Mouse (Mus musculus): ENCODE measurements around the gene Rcor2. TPM values are rescaled to one million over a fixed set of nuclear protein-coding genes. Genes with fewer than 3 reads are reported as not detected.

Rcor2 gene
- polyA plus RNA-seq, 1 experiment from 2014 or later: 34.9 TPM

DNA sequence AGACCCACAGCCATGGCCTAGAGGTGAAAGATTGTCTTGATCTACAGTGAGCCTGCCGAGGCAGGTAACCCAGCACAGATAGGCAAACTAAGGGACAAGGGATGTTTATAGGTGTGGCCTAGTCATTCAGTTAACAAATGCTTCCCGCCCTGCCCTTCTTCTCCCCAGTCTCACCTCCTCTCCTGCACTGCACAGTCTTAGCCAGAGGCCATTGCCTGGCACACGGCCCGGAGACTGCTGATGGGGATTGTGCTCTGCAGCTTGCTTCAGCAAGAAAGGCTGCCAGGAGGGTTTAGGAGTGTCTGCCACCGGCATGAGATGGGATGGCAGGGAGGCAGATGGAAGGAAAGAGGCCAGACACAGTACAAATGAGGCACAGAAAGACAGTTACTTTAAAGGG, 9.2 kb upstream of the Rcor2 start:
- Histone ChIP-seq H3K36me3 (ENCODE audit: control insufficient read depth, insufficient read depth, low read length) (no peaks in the 10 kb centered on the region), H3K9me3 (ENCODE audit: control insufficient read depth, low read length) (0 out of 2 replicates have a peak, but pooled peaks cover 2% of the 10 kb centered on the region), H3K4me2 (ENCODE audit: low read depth) (no peak overlapping the region), H3K4me3 (ENCODE audit: low read depth, low read length) (no peak overlapping the region), H3K27me3 (ENCODE audit: control insufficient read depth, insufficient read depth, low read length) (no peaks in the 10 kb centered on the region), H3K27ac (ENCODE audit: low read depth, low read length) (no peak overlapping the region), H3K4me1 (ENCODE audit: control insufficient read depth, insufficient read depth, low read length) (no peaks in the 10 kb centered on the region), H3K9ac (ENCODE audit: low read length) (no peak overlapping the region)
- WGBS: 84% methylated on average over 5 of the region's 5 CpGs
- ATAC-seq (ENCODE audit: insufficient read depth, low FRiP score, low TSS enrichment) (no peak), DNase-seq (ENCODE audit: low spot score) (no peak)

DNA sequence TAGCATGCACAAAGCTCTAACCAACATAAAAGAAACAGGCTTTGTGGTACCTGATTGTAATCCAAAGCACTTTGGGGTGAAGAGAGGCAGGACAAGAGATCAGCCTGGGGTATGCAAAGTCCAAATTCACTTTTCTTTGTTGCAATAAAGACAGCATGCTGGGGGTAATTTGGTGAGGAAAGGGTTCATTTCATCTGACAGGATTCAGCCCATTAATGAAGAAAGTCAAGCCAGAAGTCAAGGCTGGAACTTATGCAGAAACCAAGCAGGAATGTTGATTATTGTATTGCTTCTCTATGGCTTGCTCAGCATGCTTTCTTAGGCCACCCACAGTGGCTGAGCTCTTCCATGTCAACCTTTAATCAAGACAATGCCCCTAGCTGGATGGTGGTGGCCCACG, 5.6 kb upstream of the Rcor2 start:
- no peak for DNase-seq (ENCODE audit: low spot score)
- ATAC-seq (ENCODE audit: insufficient read depth, low FRiP score, low TSS enrichment): no peak
- no peak overlapping the region for H3K4me2 ChIP-seq (ENCODE audit: low read depth)
- H3K4me1 ChIP-seq (ENCODE audit: control insufficient read depth, insufficient read depth, low read length): peaks cover 23% of the 10 kb centered on the region
- H3K4me3 ChIP-seq (ENCODE audit: low read depth, low read length): no peak overlapping the region
- no peak overlapping the region for H3K27ac ChIP-seq (ENCODE audit: low read depth, low read length)
- WGBS: 93% methylated on average over 1 of the region's 1 CpGs
- H3K9me3 ChIP-seq (ENCODE audit: control insufficient read depth, low read length): 0 out of 2 replicates have a peak, but pooled peaks cover 2% of the 10 kb centered on the region
- H3K27me3 ChIP-seq (ENCODE audit: control insufficient read depth, insufficient read depth, low read length): no peaks in the 10 kb centered on the region
- no peak overlapping the region for H3K9ac ChIP-seq (ENCODE audit: low read length)
- no peaks in the 10 kb centered on the region for H3K36me3 ChIP-seq (ENCODE audit: control insufficient read depth, insufficient read depth, low read length)

DNA sequence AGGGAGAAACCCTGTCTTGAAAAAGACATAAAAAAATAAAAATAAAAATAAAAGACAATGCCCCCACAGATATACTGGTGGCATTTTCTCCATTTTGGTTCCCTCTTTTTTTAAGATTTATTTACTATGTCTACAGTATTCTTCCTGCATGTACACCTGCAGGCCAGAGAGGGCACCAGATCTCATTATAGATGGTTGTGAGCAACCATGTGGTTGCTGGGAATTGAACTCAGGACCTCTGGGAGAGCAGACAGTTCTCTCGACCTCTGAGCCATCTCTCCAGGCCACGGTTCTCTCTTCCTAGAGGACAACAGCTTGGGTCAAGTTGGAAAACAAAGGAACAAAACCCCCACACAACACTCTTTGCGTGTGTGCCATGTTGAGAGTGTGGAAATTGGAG, 5.2 kb upstream of the Rcor2 start:
- H3K4me3 ChIP-seq (ENCODE audit: low read depth, low read length): no peak overlapping the region
- no peak overlapping the region for H3K4me2 ChIP-seq (ENCODE audit: low read depth)
- no peaks in the 10 kb centered on the region for H3K36me3 ChIP-seq (ENCODE audit: control insufficient read depth, insufficient read depth, low read length)
- 90% methylated on average over 3 of the region's 3 CpGs for WGBS
- DNase-seq (ENCODE audit: low spot score) (no peak), ATAC-seq (ENCODE audit: insufficient read depth, low FRiP score, low TSS enrichment) (no peak)
- no peaks in the 10 kb centered on the region for H3K27me3 ChIP-seq (ENCODE audit: control insufficient read depth, insufficient read depth, low read length)
- 0 out of 2 replicates have a peak, but pooled peaks cover 2% of the 10 kb centered on the region for H3K9me3 ChIP-seq (ENCODE audit: control insufficient read depth, low read length)
- H3K9ac ChIP-seq (ENCODE audit: low read length): no peak overlapping the region
- peaks cover 28% of the 10 kb centered on the region for H3K4me1 ChIP-seq (ENCODE audit: control insufficient read depth, insufficient read depth, low read length)
- no peak overlapping the region for H3K27ac ChIP-seq (ENCODE audit: low read depth, low read length)

DNA sequence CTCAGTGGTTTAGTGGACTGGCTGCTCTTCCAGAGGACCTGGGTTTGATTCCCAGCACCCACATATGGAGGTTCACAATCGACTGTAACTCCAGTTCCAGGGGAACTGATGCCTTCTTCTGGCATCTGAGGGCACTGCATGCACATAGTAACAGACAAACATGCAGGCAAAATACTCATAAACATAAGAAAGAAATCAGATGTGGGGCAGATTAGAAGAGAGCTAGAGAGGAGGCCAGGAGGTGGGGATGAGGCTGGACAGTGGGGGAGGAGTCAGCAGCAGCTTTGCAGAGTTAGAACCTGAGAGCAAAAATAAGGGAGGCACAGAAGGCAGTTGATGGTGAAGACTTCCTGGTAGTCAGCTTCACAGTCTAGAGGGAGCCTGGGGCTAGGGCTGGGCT, 4.5 kb upstream of the Rcor2 start:
- H3K4me2 ChIP-seq (ENCODE audit: low read depth): no peak overlapping the region

DNA sequence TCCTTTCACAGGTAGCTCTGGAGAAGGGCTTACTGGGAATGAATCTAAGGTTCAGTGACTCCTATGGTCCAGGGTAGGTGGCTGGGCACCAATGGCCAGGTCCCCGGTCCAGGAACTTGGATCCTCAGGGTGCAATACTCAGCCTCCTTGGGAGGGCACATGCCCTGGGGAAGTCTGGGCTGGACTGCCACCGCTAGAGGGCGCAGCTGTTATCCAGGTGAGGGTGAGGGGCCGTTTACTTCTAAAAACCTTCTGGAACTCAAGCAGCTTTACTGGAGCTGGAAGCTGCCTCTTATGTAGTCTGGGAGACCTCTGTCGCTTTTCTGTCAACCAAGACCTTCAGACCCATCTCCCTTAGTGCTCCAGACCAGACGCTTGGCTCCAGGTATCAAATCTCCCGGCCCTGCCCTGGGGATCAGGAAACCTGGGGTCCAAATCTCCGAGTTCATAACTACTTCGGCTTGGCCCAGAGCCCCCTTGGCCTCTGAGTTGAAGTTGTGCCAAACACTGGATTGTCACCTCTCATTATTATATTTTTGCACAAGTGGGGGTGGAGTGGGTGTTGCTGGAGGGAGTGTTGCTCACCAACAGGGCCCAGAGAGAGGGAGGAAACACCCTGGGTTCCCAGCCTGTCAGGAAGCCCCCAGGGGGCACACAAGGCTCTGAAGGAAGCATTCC, 2.9 kb upstream of the Rcor2 start:
- Histone ChIP-seq H3K9ac (ENCODE audit: low read length) (peak overlapping the region; percentile 98; the same call in 1 of the 2 replicates), H3K4me1 (ENCODE audit: control insufficient read depth, insufficient read depth, low read length) (peaks cover 36% of the 10 kb centered on the region), H3K27ac (ENCODE audit: low read depth, low read length) (peak overlapping the region; percentile 100), H3K4me2 (ENCODE audit: low read depth) (peak overlapping the region; percentile 21; the same call in 1 of the 2 replicates), H3K9me3 (ENCODE audit: control insufficient read depth, low read length) (0 out of 2 replicates have a peak, but pooled peaks cover 2% of the 10 kb centered on the region), H3K27me3 (ENCODE audit: control insufficient read depth, insufficient read depth, low read length) (no peaks in the 10 kb centered on the region), H3K4me3 (ENCODE audit: low read depth, low read length) (no peak overlapping the region), H3K36me3 (ENCODE audit: control insufficient read depth, insufficient read depth, low read length) (no peaks in the 10 kb centered on the region)
- no peak for ATAC-seq (ENCODE audit: insufficient read depth, low FRiP score, low TSS enrichment)
- DNase-seq (ENCODE audit: low spot score): peak; percentile 79
- 18% methylated on average over 9 of the region's 9 CpGs for WGBS

More for the DNA sequence above, 4.5 kb upstream of the Rcor2 start:
- Histone ChIP-seq H3K36me3 (ENCODE audit: control insufficient read depth, insufficient read depth, low read length) (no peaks in the 10 kb centered on the region), H3K27me3 (ENCODE audit: control insufficient read depth, insufficient read depth, low read length) (no peaks in the 10 kb centered on the region), H3K4me1 (ENCODE audit: control insufficient read depth, insufficient read depth, low read length) (peaks cover 34% of the 10 kb centered on the region), H3K27ac (ENCODE audit: low read depth, low read length) (no peak overlapping the region), H3K4me3 (ENCODE audit: low read depth, low read length) (no peak overlapping the region), H3K9ac (ENCODE audit: low read length) (no peak overlapping the region), H3K9me3 (ENCODE audit: control insufficient read depth, low read length) (0 out of 2 replicates have a peak, but pooled peaks cover 2% of the 10 kb centered on the region)
- WGBS: 100% methylated on average over 1 of the region's 1 CpGs
- no peak for DNase-seq (ENCODE audit: low spot score)
- no peak for ATAC-seq (ENCODE audit: insufficient read depth, low FRiP score, low TSS enrichment)

DNA sequence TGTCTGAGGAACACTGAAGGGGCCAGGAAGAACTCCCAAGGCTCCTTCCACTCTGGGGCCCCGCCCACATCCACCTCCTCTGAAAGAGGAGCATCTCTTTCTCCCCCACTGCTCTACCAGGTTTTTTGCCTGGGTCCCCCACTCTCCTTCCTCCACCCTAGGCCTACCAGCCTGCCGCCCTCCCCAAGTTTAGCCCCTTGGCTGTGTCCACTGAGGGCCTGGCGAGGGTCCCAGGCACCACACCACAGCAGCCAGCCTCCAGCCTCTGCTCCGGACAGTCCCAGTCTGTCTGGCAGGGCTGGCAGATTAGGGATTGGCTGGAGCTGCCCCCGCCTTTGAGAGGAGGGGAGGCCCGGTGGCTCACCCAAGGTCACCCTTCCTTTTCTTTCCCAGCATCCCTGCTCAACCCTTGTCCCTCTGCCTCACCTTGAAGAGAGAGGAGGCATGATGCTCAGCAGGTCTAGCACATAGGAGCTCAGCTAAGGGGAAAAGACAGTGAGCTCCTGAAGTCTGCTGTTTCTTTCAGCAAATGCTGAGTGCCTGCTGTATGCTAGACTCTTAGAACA, 2.3 kb upstream of the Rcor2 start:
- H3K9ac ChIP-seq (ENCODE audit: low read length): peak overlapping the region; percentile 98
- H3K9me3 ChIP-seq (ENCODE audit: control insufficient read depth, low read length): 0 out of 2 replicates have a peak, but pooled peaks cover 2% of the 10 kb centered on the region
- peaks cover 36% of the 10 kb centered on the region for H3K4me1 ChIP-seq (ENCODE audit: control insufficient read depth, insufficient read depth, low read length)
- peak overlapping the region; percentile 100 for H3K27ac ChIP-seq (ENCODE audit: low read depth, low read length)
- WGBS: 22% methylated on average over 6 of the region's 6 CpGs
- no peaks in the 10 kb centered on the region for H3K27me3 ChIP-seq (ENCODE audit: control insufficient read depth, insufficient read depth, low read length)
- no peak for ATAC-seq (ENCODE audit: insufficient read depth, low FRiP score, low TSS enrichment)
- no peak overlapping the region for H3K4me3 ChIP-seq (ENCODE audit: low read depth, low read length)
- peak; percentile 46 for DNase-seq (ENCODE audit: low spot score)
- peak overlapping the region; percentile 92; the same call in 1 of the 2 replicates for H3K4me2 ChIP-seq (ENCODE audit: low read depth)
- no peaks in the 10 kb centered on the region for H3K36me3 ChIP-seq (ENCODE audit: control insufficient read depth, insufficient read depth, low read length)

DNA sequence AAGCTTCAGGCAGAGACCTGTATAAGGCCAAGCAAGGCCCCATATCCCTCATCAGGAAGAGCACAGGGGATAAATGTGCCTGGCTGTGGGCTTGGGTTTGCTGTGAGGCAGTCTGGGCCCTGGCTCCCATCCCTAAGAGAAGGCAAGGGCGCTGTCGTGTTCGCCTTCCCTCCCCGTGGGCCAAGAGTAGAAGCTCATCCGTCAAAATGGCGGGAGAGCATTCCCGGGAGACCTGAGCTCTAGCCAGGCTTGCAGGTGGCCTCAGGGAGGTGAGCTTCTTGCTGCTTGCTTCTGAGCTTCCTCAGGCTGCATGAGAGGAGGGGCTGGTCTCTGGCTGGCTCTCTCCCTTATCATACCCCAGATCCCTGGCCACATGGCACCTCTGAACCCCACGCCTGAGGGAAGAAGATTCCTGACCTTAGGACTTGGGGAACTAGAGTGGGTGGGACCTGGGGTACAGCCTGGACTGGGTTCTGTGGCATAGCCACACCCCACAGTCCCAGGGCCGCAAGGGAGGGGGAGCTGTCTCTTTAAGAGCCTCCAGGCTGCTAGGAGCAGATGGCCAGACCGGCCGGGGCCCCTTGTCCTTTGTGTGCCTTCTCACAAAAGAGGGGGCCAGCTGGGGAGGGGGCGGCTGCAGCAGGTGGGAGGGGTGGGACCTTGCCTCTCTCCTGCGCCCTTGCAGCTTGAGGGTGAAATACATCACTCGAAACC, 1.5 kb upstream of the Rcor2 start:
- H3K27me3 ChIP-seq (ENCODE audit: control insufficient read depth, insufficient read depth, low read length): no peaks in the 10 kb centered on the region
- H3K9ac ChIP-seq (ENCODE audit: low read length): peak overlapping the region; percentile 98
- H3K4me2 ChIP-seq (ENCODE audit: low read depth): peak overlapping the region; percentile 92
- H3K4me1 ChIP-seq (ENCODE audit: control insufficient read depth, insufficient read depth, low read length): peaks cover 40% of the 10 kb centered on the region
- peak; percentile 86 for DNase-seq (ENCODE audit: low spot score)
- H3K9me3 ChIP-seq (ENCODE audit: control insufficient read depth, low read length): 0 out of 2 replicates have a peak, but pooled peaks cover 2% of the 10 kb centered on the region
- peaks cover 2% of the 10 kb centered on the region for H3K36me3 ChIP-seq (ENCODE audit: control insufficient read depth, insufficient read depth, low read length)
- H3K4me3 ChIP-seq (ENCODE audit: low read depth, low read length): peak overlapping the region; percentile 18; the same call in 1 of the 2 replicates
- WGBS: 7% methylated on average over 14 of the region's 14 CpGs
- peak; percentile 51 for ATAC-seq (ENCODE audit: insufficient read depth, low FRiP score, low TSS enrichment)
- peak overlapping the region; percentile 100 for H3K27ac ChIP-seq (ENCODE audit: low read depth, low read length)

DNA sequence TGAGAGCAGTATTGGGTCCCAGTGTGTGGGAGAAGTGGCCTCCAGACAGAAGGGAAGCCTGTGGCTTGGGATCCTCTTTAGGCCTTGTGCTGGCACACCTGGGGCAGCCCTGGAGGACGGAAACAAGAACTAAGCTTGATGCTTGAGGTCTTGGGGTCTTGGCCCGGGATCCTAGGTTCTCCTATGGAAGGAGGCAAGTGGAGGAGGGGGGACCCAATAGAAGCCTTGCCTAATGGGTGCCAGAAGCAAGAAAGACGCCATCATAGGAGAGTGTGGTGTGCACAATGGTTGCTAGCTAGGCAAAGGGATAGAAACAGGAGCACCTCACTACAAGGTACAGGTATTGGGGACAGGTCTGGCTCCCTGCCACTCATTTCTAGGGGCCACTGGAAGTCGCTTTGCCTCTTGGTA, 699 bp upstream of the Rcor2 start:
- Histone ChIP-seq H3K4me3 (ENCODE audit: low read depth, low read length) (no peak overlapping the region), H3K9ac (ENCODE audit: low read length) (peak overlapping the region; percentile 98), H3K27me3 (ENCODE audit: control insufficient read depth, insufficient read depth, low read length) (no peaks in the 10 kb centered on the region), H3K36me3 (ENCODE audit: control insufficient read depth, insufficient read depth, low read length) (peaks cover 9% of the 10 kb centered on the region), H3K4me1 (ENCODE audit: control insufficient read depth, insufficient read depth, low read length) (peaks cover 43% of the 10 kb centered on the region), H3K4me2 (ENCODE audit: low read depth) (peak overlapping the region; percentile 92), H3K9me3 (ENCODE audit: control insufficient read depth, low read length) (0 out of 2 replicates have a peak, but pooled peaks cover 2% of the 10 kb centered on the region), H3K27ac (ENCODE audit: low read depth, low read length) (peak overlapping the region; percentile 100)
- 23% methylated on average over 4 of the region's 4 CpGs for WGBS
- DNase-seq (ENCODE audit: low spot score) (peak; percentile 55), ATAC-seq (ENCODE audit: insufficient read depth, low FRiP score, low TSS enrichment) (no peak; the same call in 1 of the 2 replicates)

Measured in neural tube, embryonic 11.5 days (tissue).